Mouse (Mus musculus) CH12.LX (cell line): ENCODE data around the gene Prdm2. TPM values are rescaled to one million over a fixed set of nuclear protein-coding genes. Genes with fewer than 3 reads are reported as not detected.

Source experiments
- DNase-seq: peaks from one replicate; pipeline ENCODE4 v3.0.0-alpha.2; 2013; ENCODE audit errors: extremely low read depth
- H3K27ac ChIP-seq: 2 replicates; pipeline ENCODE4 v1.5.1; 2012; ENCODE audit warnings: low read depth, mild to moderate bottlenecking, control low read depth, moderate library complexity; ENCODE audit not compliant: insufficient read depth
- H3K27me3 ChIP-seq: replicated peaks from 2 replicates; pipeline ENCODE3; 2012; ENCODE audit warnings: inconsistent platforms
- H3K36me3 ChIP-seq, 2 experiments: replicated peaks in 1 of 2; 2 replicates each; pipeline versions ENCODE3 to v1.6.1; 2012; ENCODE audit warnings: inconsistent platforms in 1 of 2, low read length in 1 of 2, mild to moderate bottlenecking in 1 of 2, mixed read lengths in 1 of 2, moderate library complexity in 1 of 2; ENCODE audit not compliant: control insufficient read depth in 1 of 2, insufficient read depth in 1 of 2
- H3K4me1 ChIP-seq, 2 experiments: 2 replicates each; pipeline ENCODE4 v1.6.1; 2012; ENCODE audit warnings: inconsistent platforms in 1 of 2, moderate library complexity in 1 of 2; ENCODE audit not compliant: insufficient read depth in 2 of 2, control insufficient read depth in 1 of 2
- H3K4me2 ChIP-seq: 2 replicates; pipeline ENCODE4 v1.6.1; 2012; ENCODE audit warnings: low read depth, mild to moderate bottlenecking, control low read depth; ENCODE audit not compliant: poor library complexity, insufficient read depth, severe bottlenecking
- H3K4me3 ChIP-seq, 3 experiments: fragments of 150-350 bp in 1 of 3; sonication (generic) in 1 of 3; replicated peaks in 1 of 3; 2 replicates each; pipeline versions ENCODE3 to v1.5.1; 2011 to 2012; ENCODE audit warnings: low read depth in 2 of 3, low read length in 2 of 3, mild to moderate bottlenecking in 2 of 3, moderate library complexity in 2 of 3, control low read depth in 1 of 3, improper control_type of control experiment in 1 of 3, inconsistent platforms in 1 of 3, mixed read lengths in 1 of 3; ENCODE audit not compliant: poor library complexity in 1 of 3
- H3K79me2 ChIP-seq: replicated peaks from 2 replicates; pipeline ENCODE4 v1.6.1; 2012; ENCODE audit warnings: mild to moderate bottlenecking, moderate library complexity; ENCODE audit not compliant: control insufficient read depth, poor library complexity, insufficient read depth, severe bottlenecking; ENCODE audit errors: extremely low read depth
- H3K9ac ChIP-seq: 2 replicates; pipeline ENCODE4 v1.6.1; 2012; ENCODE audit warnings: low read depth, mild to moderate bottlenecking, control low read depth, moderate library complexity; ENCODE audit not compliant: insufficient read depth
- H3K9me3 ChIP-seq: replicated peaks from 2 replicates; pipeline ENCODE3; 2012; ENCODE audit warnings: low read length, inconsistent platforms, mixed read lengths
- BHLHE40 ChIP-seq: IDR thresholded peaks from 2 replicates; pipeline ENCODE4 v1.6.1; 2011; ENCODE audit warnings: mild to moderate bottlenecking, low read depth, low read length, improper control_type of control experiment
- CHD1 ChIP-seq: IDR thresholded peaks from 2 replicates; pipeline ENCODE4 v1.6.1; 2012; ENCODE audit warnings: low read depth, low read length, improper control_type of control experiment, inconsistent platforms
- CHD2 ChIP-seq: IDR thresholded peaks from 2 replicates; pipeline ENCODE4 v1.6.1; 2011; ENCODE audit warnings: low read length, improper control_type of control experiment
- CTCF ChIP-seq, 2 experiments: IDR thresholded peaks in 1 of 2; conservative IDR thresholded peaks in 1 of 2; 2 replicates each; pipeline ENCODE4 v1.5.1; 2011 to 2012; ENCODE audit warnings: low read depth in 2 of 2, low read length in 2 of 2, improper control_type of control experiment in 1 of 2, inconsistent platforms in 1 of 2, mild to moderate bottlenecking in 1 of 2, moderate library complexity in 1 of 2
- ELF1 ChIP-seq: IDR thresholded peaks from 2 replicates; pipeline ENCODE4 v1.6.1; 2014; ENCODE audit warnings: low read depth, mild to moderate bottlenecking, inconsistent platforms, low read length, improper control_type of control experiment
- HCFC1 ChIP-seq: IDR thresholded peaks from 2 replicates; pipeline ENCODE4 v1.6.1; 2012; ENCODE audit warnings: low read depth, mild to moderate bottlenecking, inconsistent platforms, low read length, improper control_type of control experiment
- IRF4 ChIP-seq: IDR thresholded peaks from 2 replicates; pipeline ENCODE4 v1.6.1; 2014; ENCODE audit warnings: low read depth, mild to moderate bottlenecking, inconsistent platforms, low read length, improper control_type of control experiment
- JUN ChIP-seq: IDR thresholded peaks from 2 replicates; pipeline ENCODE4 v1.6.1; 2011; ENCODE audit warnings: low read depth, mild to moderate bottlenecking, low read length, improper control_type of control experiment, moderate library complexity; ENCODE audit not compliant: insufficient read depth
- JUND ChIP-seq: conservative IDR thresholded peaks from 2 replicates; pipeline ENCODE4 v1.6.1; 2011; ENCODE audit warnings: low read depth, low read length, improper control_type of control experiment
- KAT2A ChIP-seq: IDR thresholded peaks from 2 replicates; pipeline ENCODE4 v1.6.1; 2012; ENCODE audit warnings: low read length, improper control_type of control experiment, inconsistent platforms; ENCODE audit not compliant: insufficient replicate concordance
- MAFK ChIP-seq: IDR thresholded peaks from 2 replicates; pipeline ENCODE4 v1.6.1; 2011; ENCODE audit warnings: low read length, improper control_type of control experiment; ENCODE audit not compliant: insufficient replicate concordance
- MAX ChIP-seq: IDR thresholded peaks from 2 replicates; pipeline ENCODE4 v1.6.1; 2011; ENCODE audit warnings: low read length, improper control_type of control experiment
- MAZ ChIP-seq: IDR thresholded peaks from 2 replicates; pipeline ENCODE4 v1.6.1; 2012; ENCODE audit warnings: low read depth, mild to moderate bottlenecking, inconsistent platforms, low read length, improper control_type of control experiment, moderate library complexity
- MEF2A ChIP-seq: IDR thresholded peaks from 2 replicates; pipeline ENCODE4 v1.6.1; 2014; ENCODE audit warnings: low read depth, mild to moderate bottlenecking, inconsistent platforms, low read length, improper control_type of control experiment, borderline replicate concordance
- MYC ChIP-seq: IDR thresholded peaks from 2 replicates; pipeline ENCODE4 v1.6.1; 2011; ENCODE audit warnings: low read depth, mild to moderate bottlenecking, improper control_type of control experiment, low read length
- NELFE ChIP-seq: IDR thresholded peaks from 2 replicates; pipeline ENCODE4 v1.6.1; 2011; ENCODE audit warnings: low read depth, low read length, improper control_type of control experiment
- NRF1 ChIP-seq: IDR thresholded peaks from 2 replicates; pipeline ENCODE4 v1.6.1; 2014; ENCODE audit warnings: low read depth, mild to moderate bottlenecking, inconsistent platforms, low read length, improper control_type of control experiment, moderate library complexity
- RAD21 ChIP-seq: IDR thresholded peaks from 2 replicates; pipeline ENCODE4 v1.6.1; 2011; ENCODE audit warnings: low read depth, mild to moderate bottlenecking, low read length, improper control_type of control experiment, moderate library complexity
- RCOR1 ChIP-seq: conservative IDR thresholded peaks from 2 replicates; pipeline ENCODE4 v1.6.1; 2012; ENCODE audit warnings: low read depth, mild to moderate bottlenecking, inconsistent platforms, low read length, improper control_type of control experiment
- UBTF ChIP-seq: IDR thresholded peaks from 2 replicates; pipeline ENCODE4 v1.6.1; 2012; ENCODE audit warnings: low read depth, mild to moderate bottlenecking, inconsistent platforms, low read length, improper control_type of control experiment, moderate library complexity
- USF2 ChIP-seq: conservative IDR thresholded peaks from 2 replicates; pipeline ENCODE4 v1.6.1; 2011; ENCODE audit warnings: low read depth, low read length, improper control_type of control experiment
- ZC3H11A ChIP-seq: IDR thresholded peaks from 2 replicates; pipeline ENCODE4 v1.6.1; 2012; ENCODE audit warnings: low read depth, mild to moderate bottlenecking, inconsistent platforms, low read length, improper control_type of control experiment
- dilution Hi-C: fragments of 300-500 bp; cut with MboI; formaldehyde crosslinking; loops from 2 replicates; pipeline ENCODE4 v1.14.3; 2020; ENCODE audit warnings: low sequenced_read_pairs; ENCODE audit not compliant: extremely low pct_unique_long_range_greater_than_20kb, extremely low pct_ligation_motif_present
- in situ Hi-C: fragments of 300-500 bp; cut with MboI; formaldehyde crosslinking; loops from 3 replicates; pipeline ENCODE4 v1.14.3; 2019; ENCODE audit warnings: low sequenced_read_pairs, low pct_ligation_motif_present, low pct_unique_long_range_greater_than_20kb, mixed read lengths
- polyA plus RNA-seq: library from polyadenylated mRNA; unstranded; fragments of >175 nt; gene quantifications from 2 replicates; pipeline ENCODE4 v1.2.1, GENCODE M21; 2012; ENCODE audit warnings: low read depth; ENCODE audit not compliant: insufficient read length
- total RNA-seq, 2 experiments: library from RNA; depleted of rRNA; stranded (reverse); fragments of 300-350 nt in 1 of 2; fragments of >200 nt in 1 of 2; gene quantifications; 2 replicates each; pipeline ENCODE4 v1.2.3; 2012 to 2014

Gene Prdm2
- total and polyA plus RNA-seq, 3 experiments, result 3.8 to 16.1 (median 7.1) TPM

GRCm38 (mm10) chr4:143103811-143104210 is 109.0 kb downstream of the Prdm2 start (continued):
- TF ChIP-seq MAFK, result no peak
- no peak for TF ChIP-seq UBTF
- no peak for TF ChIP-seq RAD21
- TF ChIP-seq, all 38 proteins: peak for 0

GRCm38 (mm10) chr4:143100157-143100556 is 112.6 kb downstream of the Prdm2 start:
- Histone ChIP-seq H3K4me2 (no peak overlapping the region), H3K9ac (no peak overlapping the region), H3K4me1 (no peaks in the 10 kb centered on the region), H3K4me3 (no peak overlapping the region), H3K27me3 (peaks cover 15% of the 10 kb centered on the region), H3K36me3 (no peaks in the 10 kb centered on the region), H3K9me3 (no peaks in the 10 kb centered on the region), H3K27ac (no peak overlapping the region), H3K79me2 (no peaks in the 10 kb centered on the region)
- DNase-seq, result no peak
- dilution Hi-C loops, result no loop called here
- in situ Hi-C loops, result no loop called here
- TF ChIP-seq CHD2 (no peak), IRF4 (no peak), ZC3H11A (no peak), CHD1 (no peak), RAD21 (no peak), RCOR1 (no peak), JUN (no peak), NRF1 (no peak), UBTF (no peak), BHLHE40 (no peak), MYC (no peak), JUND (no peak), HCFC1 (no peak), USF2 (no peak), MAZ (no peak), CTCF (conservative IDR thresholded peaks at IDR 0.05 in 1 of 2, IDR thresholded peaks at IDR 0.05 in 1 of 2; ENCODE audit: low read depth in 2 of 2, low read length in 2 of 2) (no peak), MEF2A (no peak)

GRCm38 (mm10) chr4:143099288-143100039 is 113.3 kb downstream of the Prdm2 start:
- Histone ChIP-seq H3K9me3 (no peaks in the 10 kb centered on the region), H3K4me3 (no peak overlapping the region), H3K36me3 (no peaks in the 10 kb centered on the region), H3K79me2 (no peaks in the 10 kb centered on the region), H3K4me1 (no peaks in the 10 kb centered on the region), H3K27me3 (peaks cover 19% of the 10 kb centered on the region), H3K9ac (no peak overlapping the region), H3K27ac (no peak overlapping the region), H3K4me2 (no peak overlapping the region)
- no peak for DNase-seq
- in situ Hi-C loops (no loop called here), dilution Hi-C loops (no loop called here)
- TF ChIP-seq CHD2 (no peak), ELF1 (no peak), NELFE (no peak), CTCF (conservative IDR thresholded peaks at IDR 0.05 in 1 of 2, IDR thresholded peaks at IDR 0.05 in 1 of 2; ENCODE audit: low read depth in 2 of 2, low read length in 2 of 2) (no peak), RAD21 (no peak), MAX (no peak), KAT2A (no peak)
